Mouse (Mus musculus): Measurements from ENCODE around the gene Olfr494. TPM values are rescaled to one million over a fixed set of nuclear protein-coding genes. Genes with fewer than 3 reads are reported as not detected.

Gene Olfr494
- not detected for total RNA-seq (2021)

DNA sequence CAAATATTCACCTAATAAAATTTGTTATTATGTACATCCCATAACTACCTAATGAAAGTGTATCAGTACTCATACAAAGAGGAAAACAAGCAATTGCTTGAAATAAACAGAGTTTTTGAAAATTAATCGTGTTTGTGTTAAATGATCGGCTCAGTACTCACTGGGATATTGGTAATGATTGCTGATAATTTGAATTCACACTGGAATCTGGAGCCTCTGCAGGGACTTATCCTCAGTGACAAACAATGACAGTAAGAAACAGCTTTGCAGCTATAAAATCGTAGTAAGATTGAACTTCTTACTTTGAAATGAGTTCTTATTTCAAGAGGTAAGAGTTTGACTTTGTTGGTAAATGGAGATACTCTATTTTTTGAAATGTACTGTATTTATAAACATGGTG, at the start of gene Olfr494:
Gene Olfr494 (plus strand): TSS at position 301 of the 400 bp plus-strand sequence.
- DNase-seq: no peak
- intact Hi-C loops (cut with DNase I): no loop called here

DNA sequence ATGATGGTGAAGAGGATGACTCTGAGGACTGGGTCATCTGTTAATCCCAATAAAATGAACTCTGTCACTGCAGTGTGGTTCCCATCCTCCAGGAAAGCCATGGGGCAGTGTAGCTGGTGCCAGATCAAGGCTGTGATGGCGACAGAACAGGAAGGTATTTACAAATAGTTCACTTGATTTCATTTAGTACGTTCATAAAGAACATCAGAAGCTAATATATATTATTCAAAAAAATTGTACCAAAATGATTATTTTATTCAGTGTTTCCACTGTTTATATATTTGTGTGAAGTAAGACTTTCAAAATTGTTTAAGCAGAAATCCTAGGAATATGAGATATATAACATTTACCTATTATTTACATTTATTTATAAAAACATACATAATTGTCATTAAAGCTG, 41.6 kb upstream of the Olfr494 start, which contains the start of gene Olfr492:
Gene Olfr492 (minus strand): TSS at position 101 of the 400 bp plus-strand sequence.
- intact Hi-C loops (cut with DNase I): no loop called here
- DNase-seq: no peak

DNA sequence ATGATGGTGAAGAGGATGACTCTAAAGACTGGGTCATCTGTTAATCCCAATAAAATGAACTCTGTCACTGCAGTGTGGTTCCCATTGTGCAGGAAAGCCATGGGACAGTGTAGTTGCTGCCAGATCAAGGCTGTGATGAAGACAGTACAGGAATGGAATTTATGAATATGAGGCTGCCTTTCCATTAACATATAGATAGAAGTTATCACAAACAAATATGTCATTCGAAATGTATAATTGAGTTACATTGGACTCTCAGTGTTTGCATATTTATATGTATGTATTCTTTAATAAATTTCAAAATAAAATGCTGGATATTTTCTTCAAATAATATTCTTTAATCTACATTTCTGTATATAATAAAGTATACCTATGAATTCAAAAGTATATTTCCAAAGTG, 18.3 kb upstream of the Olfr494 start, which contains the start of gene Olfr493:
Gene Olfr493 (minus strand): TSS at position 101 of the 400 bp plus-strand sequence.
- intact Hi-C loops (cut with DNase I): no loop called here
- DNase-seq: no peak

DNA sequence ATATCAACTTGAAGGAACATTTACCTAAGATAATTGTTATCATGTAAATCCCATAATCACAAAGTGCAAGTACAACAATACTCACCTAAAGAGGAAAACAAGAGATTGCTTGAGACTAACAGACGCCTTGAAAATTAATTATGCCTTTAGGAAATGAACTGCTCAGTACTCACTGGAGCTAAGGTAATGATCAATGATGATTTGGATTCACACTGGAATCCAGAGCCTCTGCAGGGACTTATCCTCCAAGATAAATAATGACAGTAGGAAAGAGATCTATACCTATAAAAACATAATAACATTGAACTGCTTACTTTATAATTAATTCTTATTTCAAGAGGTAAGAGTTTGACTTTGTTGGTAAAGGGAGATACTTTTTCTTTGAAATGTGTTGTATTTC, 27.7 kb downstream of the Olfr494 start, which contains the start of gene Olfr495:
Gene Olfr495 (plus strand): TSS at position 301 of the 400 bp plus-strand sequence.
- intact Hi-C loops (cut with DNase I): no loop called here
- no peak for DNase-seq

Other genes with a start within 250 kb of the Olfr494 start
- not detected for gene Olfr484, start 237.9 kb upstream of the Olfr494 start, total RNA-seq (2021)
- not detected for gene Olfr485, start 205.5 kb upstream of the Olfr494 start, total RNA-seq (2021)
- not detected for gene Olfr486, start 192.6 kb upstream of the Olfr494 start, total RNA-seq (2021)
- not detected for gene Olfr487, start 150.7 kb upstream of the Olfr494 start, total RNA-seq (2021)
- not detected for gene Olfr488, start 107.0 kb upstream of the Olfr494 start, total RNA-seq (2021)
- not detected for gene Olfr490, start 76.4 kb upstream of the Olfr494 start, total RNA-seq (2021)
- not detected for gene Olfr491, start 51.9 kb upstream of the Olfr494 start, total RNA-seq (2021)
- not detected for gene Olfr492, start 41.7 kb upstream of the Olfr494 start, total RNA-seq (2021)
- not detected for gene Olfr493, start 18.4 kb upstream of the Olfr494 start, total RNA-seq (2021)
- not detected for gene Olfr495, start 27.8 kb downstream of the Olfr494 start, total RNA-seq (2021)
- not detected for gene Olfr497, start 55.1 kb downstream of the Olfr494 start, total RNA-seq (2021)
- not detected for gene Olfr498, start 100.0 kb downstream of the Olfr494 start, total RNA-seq (2021)
- gene Olfr502, start 159.7 kb downstream of the Olfr494 start, total RNA-seq (2021): not detected
- not detected for gene Olfr503, start 179.2 kb downstream of the Olfr494 start, total RNA-seq (2021)
- not detected for gene Olfr504, start 200.5 kb downstream of the Olfr494 start, total RNA-seq (2021)
- gene Olfr506, start 245.5 kb downstream of the Olfr494 start, total RNA-seq (2021): not detected

Data from left cerebral cortex, postnatal 4 days (tissue).